Mouse (Mus musculus) lung, postnatal 0 days (tissue): ENCODE measurements around the gene Gm49337.

Experiments
- CTCF ChIP-seq: IDR thresholded peaks from 2 replicates; pipeline ENCODE4 v1.5.1; 2016; ENCODE audit warnings: antibody characterized with exemption, mild to moderate bottlenecking
- EP300 ChIP-seq: IDR thresholded peaks from 2 replicates; pipeline ENCODE4 v1.6.1; 2016; ENCODE audit warnings: antibody characterized with exemption, mild to moderate bottlenecking, control low read depth

DNA sequence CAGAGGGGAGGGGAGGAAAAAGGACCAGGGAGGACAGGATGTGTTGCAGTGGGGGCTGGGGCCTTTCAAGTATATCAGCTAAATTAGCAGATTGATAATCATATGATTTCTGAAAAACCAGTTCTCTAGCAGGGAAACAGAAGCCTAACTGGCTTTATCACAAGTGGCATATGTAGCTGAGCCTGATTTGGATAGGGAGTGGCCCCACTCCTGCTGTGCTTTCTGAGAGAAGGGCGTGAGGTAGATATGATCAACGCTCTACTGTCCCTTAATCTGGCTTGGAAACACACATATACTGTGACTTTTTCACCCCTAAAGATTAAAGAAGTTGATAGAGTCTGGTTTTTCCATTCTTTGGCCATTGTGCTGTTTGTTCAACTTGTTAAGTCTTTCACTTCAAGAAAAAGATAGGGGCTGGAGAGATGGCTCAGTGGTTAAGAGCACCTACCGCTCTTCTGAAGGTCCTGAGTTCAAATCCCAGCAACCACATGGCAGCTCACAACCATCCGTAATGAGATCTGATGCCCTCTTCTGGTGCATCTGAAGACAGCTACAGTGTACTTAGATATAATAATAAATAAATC lies 47.3 kb upstream of the Gm49337 start:
- TF ChIP-seq CTCF = no peak
- TF ChIP-seq EP300 = no peak
